Mouse (Mus musculus) midbrain, embryonic 10.5 days (tissue): ENCODE results near the gene Ssc5d. TPM values are rescaled to one million over a fixed set of nuclear protein-coding genes. Genes with fewer than 3 reads are reported as not detected.

Experiments
- DNase-seq: peaks from one replicate; pipeline ENCODE4 v3.0.0-alpha.2; 2017; ENCODE audit warnings: low spot score
- H3K27ac ChIP-seq: fragments of 300-500 bp; sonication (generic); replicated peaks from 2 replicates; pipeline ENCODE4 v1.5.1; 2016; ENCODE audit warnings: mild to moderate bottlenecking
- H3K27me3 ChIP-seq: fragments of 300-500 bp; sonication (generic); 2 replicates; pipeline ENCODE4 v1.6.1; 2016; ENCODE audit warnings: low read depth, mild to moderate bottlenecking; ENCODE audit not compliant: poor library complexity, severe bottlenecking
- H3K36me3 ChIP-seq: fragments of 300-500 bp; sonication (generic); 2 replicates; pipeline ENCODE4 v1.6.1; 2016; ENCODE audit warnings: mild to moderate bottlenecking, moderate library complexity
- H3K4me1 ChIP-seq: fragments of 300-500 bp; sonication (generic); 2 replicates; pipeline ENCODE4 v1.6.1; 2016
- H3K4me3 ChIP-seq: fragments of 300-500 bp; sonication (generic); 2 replicates; pipeline ENCODE4 v1.5.1; 2016; ENCODE audit warnings: mild to moderate bottlenecking, moderate library complexity
- H3K9me3 ChIP-seq: fragments of 300-500 bp; sonication (generic); replicated peaks from 2 replicates; pipeline ENCODE4 v1.6.1; 2016; ENCODE audit warnings: mild to moderate bottlenecking
- WGBS: fragments of 180-500 bp; shearing (Covaris S2); methylation state at CpG from one replicate; pipeline ENCODE4 v1.1.7; 2016; 5-methylcytosine and 5-hydroxymethylcytosine counted together
- polyA plus RNA-seq: library from polyadenylated mRNA; unstranded; fragments of >200 nt; fragmentation: Nextera tagmentation; extraction: Ambion mirVana; gene quantifications from 2 replicates; pipeline ENCODE4 v1.2.1, GENCODE M21; 2016

The Ssc5d gene
- polyA plus RNA-seq, 1 experiment from 2014 or later = 1.6 TPM

DNA sequence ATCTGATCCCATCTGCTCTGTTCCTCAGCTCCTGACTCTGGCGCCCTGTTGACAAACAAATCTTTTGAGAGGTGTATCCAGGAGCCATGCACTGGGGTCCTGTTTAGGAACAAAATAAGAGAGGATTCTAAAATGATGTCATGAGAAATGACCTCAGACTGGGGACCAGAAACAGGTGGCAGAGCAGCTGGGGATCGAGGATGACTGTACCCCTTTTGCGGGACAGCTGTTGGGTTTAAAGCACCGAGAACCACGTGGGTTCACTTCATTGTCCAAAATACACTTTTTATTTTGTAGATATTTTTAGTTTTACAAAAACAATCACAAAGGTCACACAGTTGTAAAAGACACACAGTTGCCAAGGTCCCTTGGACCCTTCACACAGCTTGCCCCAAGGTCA is 39.4 kb downstream of the Ssc5d start:
- DNase-seq = no peak
- H3K9me3 ChIP-seq = no peaks in the 10 kb centered on the region
- H3K27ac ChIP-seq = no peak overlapping the region
- H3K4me1 ChIP-seq = peaks cover 5% of the 10 kb centered on the region; the same call in 1 of the 2 replicates
- H3K27me3 ChIP-seq = no peaks in the 10 kb centered on the region
- no peaks in the 10 kb centered on the region for H3K36me3 ChIP-seq
- WGBS = 85% methylated on average over 5 of the region's 5 CpGs
- no peak overlapping the region for H3K4me3 ChIP-seq

DNA sequence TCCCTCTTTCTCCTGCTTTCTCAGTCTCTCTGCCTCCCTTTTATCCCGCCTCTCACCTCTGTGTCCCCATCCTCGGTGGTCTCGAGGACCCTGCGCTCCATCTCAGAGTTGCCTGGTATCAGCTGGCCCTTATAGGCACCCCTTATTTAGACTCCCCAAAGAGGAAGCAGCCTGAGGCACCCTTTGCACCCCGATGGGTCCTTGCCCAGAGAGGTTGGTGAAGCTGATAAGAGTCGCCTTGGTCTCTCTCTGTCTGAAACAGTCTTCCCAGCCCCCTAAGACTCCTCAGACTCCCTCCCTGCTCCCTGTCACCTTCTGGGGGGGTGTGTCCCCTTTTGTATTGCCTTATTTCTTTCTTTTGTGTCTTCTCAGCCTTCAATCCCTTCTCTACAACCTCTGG is 45.5 kb downstream of the Ssc5d start, which contains the start of gene Sbk3:
TSS of gene Sbk3 (minus strand) at position 101 of the 400 bp plus-strand sequence.
- peaks cover 11% of the 10 kb centered on the region for H3K4me1 ChIP-seq
- H3K9me3 ChIP-seq = no peaks in the 10 kb centered on the region
- no peaks in the 10 kb centered on the region for H3K36me3 ChIP-seq
- 41% methylated on average over 6 of the region's 6 CpGs for WGBS
- no peaks in the 10 kb centered on the region for H3K27me3 ChIP-seq
- no peak within 1 kb of the TSS for H3K4me3 ChIP-seq
- H3K27ac ChIP-seq = 0 out of 2 replicates have a peak within 1 kb of the TSS, but pooled peaks have one; percentile 6
- DNase-seq = no peak

DNA sequence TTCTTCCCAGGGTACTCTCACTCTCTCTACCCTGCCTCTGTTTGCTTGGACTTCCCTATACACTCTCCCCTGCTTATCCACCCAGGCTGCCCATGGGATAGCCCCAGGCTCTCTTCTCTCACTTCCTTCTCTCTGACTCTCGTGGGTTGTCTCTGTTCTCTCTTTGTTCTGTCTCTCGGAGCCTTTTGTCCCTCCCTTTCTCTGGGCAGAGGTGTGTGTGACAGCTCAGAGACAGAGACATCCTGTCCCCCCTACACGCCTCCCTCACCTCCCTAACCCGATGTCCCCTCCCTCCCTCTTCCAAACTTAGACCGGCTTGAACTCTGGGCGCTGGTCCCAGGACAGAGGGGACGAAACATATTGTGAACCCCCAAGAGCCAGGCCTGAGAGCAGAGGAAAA is 46.1 kb downstream of the Ssc5d start:
- H3K9me3 ChIP-seq = no peaks in the 10 kb centered on the region
- H3K36me3 ChIP-seq = no peaks in the 10 kb centered on the region
- DNase-seq = no peak
- H3K4me3 ChIP-seq = no peak overlapping the region
- H3K4me1 ChIP-seq = peaks cover 11% of the 10 kb centered on the region
- no peaks in the 10 kb centered on the region for H3K27me3 ChIP-seq
- H3K27ac ChIP-seq = 0 out of 2 replicates have a peak overlapping the region, but pooled peaks have one; percentile 6
- WGBS = 30% methylated on average over 7 of the region's 7 CpGs

DNA sequence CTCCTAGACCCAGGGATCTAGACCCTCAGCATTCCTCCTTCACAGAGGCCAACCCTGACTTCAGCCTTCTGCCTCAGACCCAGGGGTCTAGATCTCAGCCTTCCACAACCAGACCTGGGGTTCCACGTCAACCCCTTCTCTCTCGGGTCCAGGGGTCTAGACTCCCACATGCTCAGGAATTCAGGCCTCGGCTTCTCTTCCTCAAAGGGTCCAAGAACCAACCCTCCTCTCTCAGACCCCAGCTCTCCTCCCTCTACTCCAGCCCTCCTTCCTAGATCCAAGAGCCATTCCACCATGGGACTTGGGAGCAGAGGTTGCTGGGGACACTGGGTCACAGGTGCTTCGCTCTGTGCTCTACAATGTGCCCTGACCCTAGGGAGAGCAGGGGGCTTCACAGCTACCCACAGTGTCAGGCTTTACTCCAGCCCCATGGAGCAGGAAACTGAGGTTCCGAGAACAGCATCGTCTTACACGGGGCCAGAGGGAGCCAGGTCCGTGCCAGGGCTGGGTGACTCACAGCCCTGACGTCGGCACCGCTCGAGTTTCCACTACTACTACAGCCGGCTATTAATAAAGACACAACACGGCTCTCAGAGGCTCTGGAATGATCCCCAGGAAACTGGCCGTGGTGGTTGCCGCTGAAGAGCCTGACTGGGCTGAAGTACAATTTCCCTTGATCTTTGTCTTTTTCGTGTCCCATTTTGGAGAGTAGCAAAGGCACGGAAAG is 46.9 kb downstream of the Ssc5d start:
- H3K9me3 ChIP-seq = no peaks in the 10 kb centered on the region
- H3K36me3 ChIP-seq = no peaks in the 10 kb centered on the region
- H3K27me3 ChIP-seq = no peaks in the 10 kb centered on the region
- 81% methylated on average over 18 of the region's 18 CpGs for WGBS
- no peak for DNase-seq
- peaks cover 11% of the 10 kb centered on the region for H3K4me1 ChIP-seq
- no peak overlapping the region for H3K27ac ChIP-seq
- H3K4me3 ChIP-seq = no peak overlapping the region

DNA sequence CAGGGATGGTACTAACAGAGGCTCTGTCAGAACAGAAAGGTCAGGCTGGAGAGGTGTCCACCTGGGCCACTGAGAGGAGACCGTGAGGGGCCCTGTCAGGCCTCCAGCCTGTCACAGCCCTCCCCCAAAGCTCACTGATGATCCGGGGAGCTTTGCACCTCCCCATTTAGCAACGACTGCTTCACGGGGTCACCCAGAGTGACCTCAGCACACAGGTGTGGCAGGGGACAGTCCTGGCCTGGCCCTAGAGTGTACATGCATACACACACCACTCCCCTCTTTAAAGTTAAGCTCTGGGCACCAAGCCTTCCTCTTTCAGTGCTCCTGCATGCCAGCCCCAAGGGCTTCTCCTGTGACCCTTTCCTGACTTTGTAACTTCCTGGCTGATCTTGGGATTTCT is 49.9 kb downstream of the Ssc5d start:
- Histone ChIP-seq H3K4me3 (no peak overlapping the region), H3K4me1 (peaks cover 10% of the 10 kb centered on the region), H3K27me3 (no peaks in the 10 kb centered on the region), H3K9me3 (no peaks in the 10 kb centered on the region), H3K36me3 (no peaks in the 10 kb centered on the region), H3K27ac (no peak overlapping the region)
- DNase-seq = no peak
- 68% methylated on average over 4 of the region's 4 CpGs for WGBS

DNA sequence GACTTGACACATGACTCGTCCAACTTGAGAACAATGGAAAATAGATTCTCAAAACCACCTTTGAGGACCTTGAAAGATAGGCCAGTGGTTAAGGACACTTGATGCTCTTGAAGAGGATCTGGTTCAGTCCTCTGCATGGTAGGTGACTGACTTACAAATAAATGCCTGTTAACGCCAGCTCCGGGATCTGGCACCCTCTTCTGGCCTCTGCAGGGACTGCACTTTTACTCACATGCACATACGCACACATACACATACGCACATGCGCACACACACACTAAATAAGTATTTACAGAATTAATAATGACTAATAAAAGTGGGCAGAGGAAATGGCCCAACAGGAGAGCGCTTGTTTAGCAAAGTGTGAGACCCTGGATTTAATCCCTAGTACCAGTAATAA is 51.2 kb downstream of the Ssc5d start:
- Histone ChIP-seq H3K4me1 (no peaks in the 10 kb centered on the region), H3K36me3 (no peaks in the 10 kb centered on the region), H3K27ac (no peak overlapping the region), H3K9me3 (no peaks in the 10 kb centered on the region), H3K4me3 (no peak overlapping the region), H3K27me3 (no peaks in the 10 kb centered on the region)
- no peak for DNase-seq
- 86% methylated on average over 7 of the region's 7 CpGs for WGBS

DNA sequence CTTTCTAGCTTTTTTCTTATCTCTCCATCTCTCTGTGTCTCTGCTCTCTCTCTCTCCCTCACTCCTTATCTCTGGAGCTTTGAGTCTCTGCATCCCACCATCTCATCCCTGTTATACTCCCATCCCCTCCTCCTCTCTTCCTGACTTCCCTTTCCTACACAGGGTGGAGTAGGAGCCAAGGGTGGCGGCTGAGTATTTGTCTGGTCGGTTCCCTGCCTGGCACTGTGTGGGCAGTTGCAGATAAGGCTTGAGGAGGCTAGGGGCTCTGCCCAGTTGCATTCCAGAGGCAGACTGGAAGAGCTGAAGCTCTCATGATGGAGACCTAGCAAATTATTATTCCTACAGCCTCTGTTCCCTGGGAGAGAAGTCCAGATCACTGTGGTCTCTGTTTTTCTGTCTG is 62.7 kb downstream of the Ssc5d start:
- WGBS = 75% methylated on average over 2 of the region's 2 CpGs

DNA sequence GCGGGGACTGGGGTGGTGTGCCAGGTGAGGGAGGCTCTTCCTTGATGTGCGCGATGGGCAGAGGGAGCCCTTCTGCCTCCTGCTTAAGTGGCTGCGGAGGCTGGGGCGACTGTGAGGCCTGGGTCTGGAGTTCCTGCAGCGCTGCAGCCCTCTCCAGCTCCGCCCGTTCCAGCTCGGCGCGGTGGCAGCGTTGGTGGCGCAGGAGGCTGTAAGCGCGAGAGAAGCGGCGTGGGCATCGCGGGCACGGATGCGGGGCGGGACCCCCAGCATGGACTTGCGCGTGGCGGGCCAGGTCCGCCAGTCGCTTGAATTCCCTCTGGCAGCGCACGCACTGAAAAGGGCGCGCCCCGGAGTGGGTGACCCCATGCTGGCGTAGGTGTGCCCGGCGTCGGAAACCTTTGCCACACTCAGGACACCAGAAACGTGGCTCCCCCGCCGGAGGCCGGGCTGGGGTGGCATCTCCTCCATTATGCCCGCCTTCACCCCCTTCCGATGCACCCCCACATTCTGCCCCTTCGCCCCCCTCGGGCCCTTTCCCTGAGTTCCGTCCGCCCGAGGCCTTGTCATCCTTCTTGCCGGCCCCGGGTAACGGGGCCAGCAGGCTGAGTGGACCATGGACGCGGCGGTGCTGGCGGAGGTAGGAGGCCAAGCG is 67.9 kb downstream of the Ssc5d start:
- Histone ChIP-seq H3K9me3 (peaks cover 34% of the 10 kb centered on the region), H3K27me3 (peaks cover 33% of the 10 kb centered on the region), H3K36me3 (peaks cover 42% of the 10 kb centered on the region), H3K4me3 (peak overlapping the region; percentile 78), H3K4me1 (peaks cover 42% of the 10 kb centered on the region), H3K27ac (no peak overlapping the region; the same call in 1 of the 2 replicates)
- WGBS = 25% methylated on average over 55 of the region's 55 CpGs
- DNase-seq = no peak

More for the DNA sequence above, 62.7 kb downstream of the Ssc5d start:
- Histone ChIP-seq H3K4me1 (peaks cover 7% of the 10 kb centered on the region), H3K4me3 (no peak overlapping the region), H3K9me3 (peaks cover 17% of the 10 kb centered on the region), H3K36me3 (peaks cover 27% of the 10 kb centered on the region), H3K27ac (no peak overlapping the region), H3K27me3 (peaks cover 12% of the 10 kb centered on the region)
- no peak for DNase-seq

DNA sequence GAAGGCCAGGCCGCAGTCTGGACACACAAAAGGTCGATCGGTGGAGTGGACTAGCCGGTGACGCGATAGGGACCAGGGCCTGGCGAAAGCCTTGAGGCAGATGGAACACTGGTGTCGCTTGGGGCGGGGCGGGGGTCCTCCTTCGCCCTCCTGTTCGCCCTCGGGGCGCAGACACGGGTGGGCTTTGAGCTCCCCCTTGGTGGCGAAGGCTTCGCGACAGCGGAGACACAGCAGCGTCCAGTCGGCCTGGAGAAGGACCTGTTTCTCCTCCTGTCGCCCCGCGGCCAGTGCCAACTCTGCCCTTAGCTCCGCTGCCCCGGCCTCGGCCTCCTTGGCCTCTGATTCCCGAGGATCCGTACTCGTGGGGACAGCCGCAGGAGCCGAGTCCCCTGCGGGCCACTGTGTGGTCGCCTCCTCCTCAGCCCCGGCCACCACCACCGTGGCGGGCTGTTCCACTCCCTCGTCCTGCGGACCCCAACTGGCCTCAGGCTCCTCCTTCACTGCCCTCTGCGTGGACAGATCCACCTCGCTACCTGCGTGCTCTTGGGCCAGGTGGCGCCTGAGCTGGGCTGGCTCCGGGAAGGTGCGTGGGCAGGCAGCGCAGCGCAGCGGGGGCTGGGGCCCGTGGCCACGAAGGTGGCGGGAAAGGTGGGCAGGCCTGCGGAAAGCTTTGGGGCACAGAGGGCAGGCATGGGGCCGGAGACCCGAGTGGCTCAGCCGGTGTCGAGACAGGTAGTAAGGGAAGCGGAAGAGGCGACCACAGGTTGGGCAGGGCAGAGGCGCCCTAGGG is 68.6 kb downstream of the Ssc5d start:
- Histone ChIP-seq H3K27ac (no peak overlapping the region; the same call in 1 of the 2 replicates), H3K27me3 (peaks cover 33% of the 10 kb centered on the region), H3K4me1 (peaks cover 42% of the 10 kb centered on the region), H3K9me3 (peaks cover 34% of the 10 kb centered on the region), H3K4me3 (peak overlapping the region; percentile 78), H3K36me3 (peaks cover 42% of the 10 kb centered on the region)
- peak; percentile 40 for DNase-seq
- 48% methylated on average over 59 of the region's 59 CpGs for WGBS

Other genes with a start within 250 kb of the Ssc5d start
- 132 and 142 TPM in 2 replicates for gene Hspbp1, start 240.7 kb upstream of the Ssc5d start, polyA plus RNA-seq
- 1.7 and 2.3 TPM in 2 replicates for gene Brsk1, start 235.2 kb upstream of the Ssc5d start, polyA plus RNA-seq
- 0.10 TPM in 2 replicates for gene Tmem150b, start 200.5 kb upstream of the Ssc5d start, polyA plus RNA-seq
- gene Kmt5c, start 185.7 kb upstream of the Ssc5d start, polyA plus RNA-seq = 91.6 and 103 TPM in 2 replicates
- 44.1 and 46.7 TPM in 2 replicates for gene Cox6b2, start 172.7 kb upstream of the Ssc5d start, polyA plus RNA-seq
- gene Fam71e2, start 154.5 kb upstream of the Ssc5d start, polyA plus RNA-seq = not detected in 2 replicates
- gene Il11, start 142.9 kb upstream of the Ssc5d start, polyA plus RNA-seq = 0.21 TPM in 1 of 2 replicates, not detected in the other
- gene Tmem190, start 142.8 kb upstream of the Ssc5d start, polyA plus RNA-seq = not detected in 2 replicates
- gene Tmem238, start 136.1 kb upstream of the Ssc5d start, polyA plus RNA-seq = 2.7 and 3.4 TPM in 2 replicates
- 339 and 383 TPM in 2 replicates for gene Rpl28, start 132.9 kb upstream of the Ssc5d start, polyA plus RNA-seq
- 357 and 426 TPM in 2 replicates for gene Ube2s, start 113.2 kb upstream of the Ssc5d start, polyA plus RNA-seq
- gene Shisa7, start 81.1 kb upstream of the Ssc5d start, polyA plus RNA-seq = 0.28 and 1.1 TPM in 2 replicates
- gene Isoc2b, start 55.5 kb upstream of the Ssc5d start, polyA plus RNA-seq = 2.8 and 4.1 TPM in 2 replicates
- gene Isoc2a, start 48.6 kb upstream of the Ssc5d start, polyA plus RNA-seq = 0.64 and 0.70 TPM in 2 replicates
- gene Gm36210, start 19.3 kb upstream of the Ssc5d start, polyA plus RNA-seq = 0.20 TPM in 1 of 2 replicates, not detected in the other
- gene Zfp628, start 10.6 kb upstream of the Ssc5d start, polyA plus RNA-seq = 4.3 and 4.7 TPM in 2 replicates
- 10.4 and 11.6 TPM in 2 replicates for gene Nat14, start 3.8 kb upstream of the Ssc5d start, polyA plus RNA-seq
- gene Sbk2, start 38.6 kb downstream of the Ssc5d start, polyA plus RNA-seq = 0.05 and 0.26 TPM in 2 replicates
- not detected in 2 replicates for gene Sbk3, start 45.4 kb downstream of the Ssc5d start, polyA plus RNA-seq
- gene Zfp579, start 70.4 kb downstream of the Ssc5d start, polyA plus RNA-seq = 26.2 and 35.6 TPM in 2 replicates
- gene Zfp524, start 88.6 kb downstream of the Ssc5d start, polyA plus RNA-seq = 7.1 and 9.1 TPM in 2 replicates
- 56.7 and 58.1 TPM in 2 replicates for gene Fiz1, start 88.9 kb downstream of the Ssc5d start, polyA plus RNA-seq
- gene Gm44973, start 89.7 kb downstream of the Ssc5d start, polyA plus RNA-seq = 1.2 and 1.5 TPM in 2 replicates
- 5.2 and 5.5 TPM in 2 replicates for gene Zfp865, start 94.6 kb downstream of the Ssc5d start, polyA plus RNA-seq
- 5.1 and 5.2 TPM in 2 replicates for gene Ccdc106, start 94.8 kb downstream of the Ssc5d start, polyA plus RNA-seq
- gene 4632433K11Rik, start 108.3 kb downstream of the Ssc5d start, polyA plus RNA-seq = not detected in 2 replicates
- gene Zfp784, start 112.7 kb downstream of the Ssc5d start, polyA plus RNA-seq = 2.8 and 4.2 TPM in 2 replicates
- 41.2 and 51.2 TPM in 2 replicates for gene Zfp580, start 125.8 kb downstream of the Ssc5d start, polyA plus RNA-seq
- gene U2af2, start 136.4 kb downstream of the Ssc5d start, polyA plus RNA-seq = 176 and 180 TPM in 2 replicates
- 56.1 and 60.7 TPM in 2 replicates for gene Epn1, start 154.4 kb downstream of the Ssc5d start, polyA plus RNA-seq
- gene Rfpl4, start 191.2 kb downstream of the Ssc5d start, polyA plus RNA-seq = not detected in 2 replicates
- gene Rasl2-9, start 200.2 kb downstream of the Ssc5d start, polyA plus RNA-seq = 0.33 and 0.48 TPM in 2 replicates
- gene Vmn1r55, start 223.9 kb downstream of the Ssc5d start, polyA plus RNA-seq = not detected in 2 replicates